Mouse (Mus musculus): Measurements from ENCODE around the gene Iqsec1.

GRCm38 (mm10) chr6:90760886-90761285 is 227.6 kb downstream of the Iqsec1 start:
- TF ChIP-seq CTCF (IDR thresholded peaks at IDR 0.05; ENCODE audit: low read depth, low read length) (no peak), TAL1 (conservative IDR thresholded peaks at IDR 0.05; ENCODE audit: low read depth, low read length) (no peak), POLR2AphosphoS5 (IDR thresholded peaks at IDR 0.05; ENCODE audit: insufficient replicate concordance, low read depth, low read length) (no peak), GATA1 (IDR thresholded peaks at IDR 0.05; ENCODE audit: borderline replicate concordance, low read length) (no peak), GATA2 (IDR thresholded peaks at IDR 0.05; ENCODE audit: borderline replicate concordance, low read depth, low read length) (no peak)
